Mouse (Mus musculus) cerebellum, adult 2 months (tissue): ENCODE data around the gene Mark1.

Experiments used
- CTCF ChIP-seq: fragments of 200-500 bp; IDR thresholded peaks from 2 replicates; pipeline ENCODE4 v1.5.1; 2011; ENCODE audit warnings: low read depth, mild to moderate bottlenecking, control low read depth, low read length, moderate library complexity, borderline replicate concordance; ENCODE audit not compliant: insufficient read depth
- POLR2A ChIP-seq: fragments of 200-500 bp; IDR thresholded peaks from 2 replicates; pipeline ENCODE4 v1.6.1; 2011; ENCODE audit warnings: low read length, control low read depth, borderline replicate concordance; ENCODE audit not compliant: insufficient read depth

DNA sequence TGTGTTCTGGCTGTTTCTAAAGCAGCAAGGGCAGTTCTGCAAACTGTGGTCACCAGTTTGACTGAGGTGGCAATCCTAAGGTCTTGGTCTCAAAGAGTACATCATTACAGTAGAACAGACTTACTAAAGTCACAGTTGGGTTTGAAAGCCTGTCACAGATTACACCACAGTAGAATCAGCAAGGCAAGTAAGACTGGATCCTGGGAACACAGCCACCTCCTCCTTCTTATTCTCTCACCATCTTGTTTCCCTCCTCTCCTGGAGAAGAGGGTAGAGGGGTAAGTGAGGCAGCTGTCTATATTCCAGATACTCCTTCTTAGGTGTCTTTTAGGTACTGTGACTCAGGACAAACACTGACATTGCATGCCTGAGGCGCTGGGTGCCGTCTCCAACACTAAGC, 14.6 kb downstream of the Mark1 start:
- TF ChIP-seq CTCF: no peak
- no peak for TF ChIP-seq POLR2A
